Mouse (Mus musculus): ENCODE measurements at regions not wholly inside any gene's neighbourhood (a gene's known extent, or its start where the extent isn't known, plus 50 kb on each side); places are given as distances from the start of the nearest gene placed in this dataset.

DNA sequence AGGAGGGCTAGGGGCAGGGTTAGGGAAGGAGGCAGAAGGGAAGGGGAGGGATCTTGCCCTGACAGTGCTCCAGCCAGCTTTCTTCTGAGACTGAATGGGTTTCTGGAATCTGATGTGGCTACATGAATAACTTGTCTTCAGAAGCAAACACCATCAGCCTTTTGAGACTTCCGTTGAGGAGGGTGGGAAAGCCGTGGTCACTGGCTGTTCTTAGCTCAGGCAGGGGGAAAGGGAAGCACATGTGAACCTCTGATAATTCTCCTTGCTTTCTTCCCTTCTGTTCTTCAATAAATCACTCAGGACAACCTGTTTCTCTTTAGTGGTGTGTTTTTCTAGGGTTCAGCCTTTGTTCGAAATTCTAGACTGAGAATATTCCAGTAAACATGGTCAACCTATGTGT, 148.9 kb downstream of the Bcl11a start:
- no peak overlapping the region for H3K9ac ChIP-seq (replicated peaks; ENCODE audit: low read depth, low read length)
- H3K4me3 ChIP-seq (ENCODE audit: low read depth, low read length) = no peak overlapping the region
- no peak overlapping the region for H3K4me2 ChIP-seq (ENCODE audit: low read depth, low read length)
- H3K27ac ChIP-seq (ENCODE audit: low read depth) = no peak overlapping the region
- TF ChIP-seq EP300 (IDR thresholded peaks at IDR 0.05; ENCODE audit: low read depth) = no peak
- TF ChIP-seq CTCF (IDR thresholded peaks at IDR 0.05; ENCODE audit: low read depth) = no peak
- H3K9me3 ChIP-seq (replicated peaks; ENCODE audit: control insufficient read depth, low read length) = no peaks in the 10 kb centered on the region
- H3K4me1 ChIP-seq (ENCODE audit: control insufficient read depth, insufficient read depth) = no peaks in the 10 kb centered on the region
- H3K36me3 ChIP-seq (replicated peaks; ENCODE audit: control insufficient read depth, insufficient read depth, low read length) = no peaks in the 10 kb centered on the region
- no peaks in the 10 kb centered on the region for H3K27me3 ChIP-seq (ENCODE audit: control insufficient read depth, insufficient read depth, low read length)
- DNase-seq (ENCODE audit: low spot score) = no peak
- WGBS = 55% methylated on average over 3 of the region's 3 CpGs
- ATAC-seq (ENCODE audit: insufficient read depth, low read depth) = no peak

DNA sequence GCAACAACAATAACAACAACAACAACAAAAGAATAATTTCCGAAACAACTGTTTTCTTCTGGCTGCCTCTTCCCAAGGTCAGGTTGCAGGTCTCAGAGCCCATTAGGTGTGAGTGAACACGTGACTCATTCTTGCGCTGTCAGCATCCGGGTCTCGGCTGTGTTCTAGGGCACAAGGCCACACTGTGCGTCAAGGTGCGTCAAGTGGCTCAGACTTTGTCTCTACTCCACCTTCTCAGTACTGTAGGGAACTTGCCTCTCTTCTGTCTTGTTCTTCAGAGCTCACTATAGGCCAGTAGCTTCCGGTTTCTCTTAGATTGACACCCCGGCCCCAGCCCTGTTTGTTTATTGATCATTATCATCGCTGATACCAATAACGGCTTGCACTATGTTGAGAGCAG, 155.5 kb downstream of the Bcl11a start:
- WGBS = 70% methylated on average over 11 of the region's 11 CpGs
- ATAC-seq (ENCODE audit: insufficient read depth, low read depth) = no peak

DNA sequence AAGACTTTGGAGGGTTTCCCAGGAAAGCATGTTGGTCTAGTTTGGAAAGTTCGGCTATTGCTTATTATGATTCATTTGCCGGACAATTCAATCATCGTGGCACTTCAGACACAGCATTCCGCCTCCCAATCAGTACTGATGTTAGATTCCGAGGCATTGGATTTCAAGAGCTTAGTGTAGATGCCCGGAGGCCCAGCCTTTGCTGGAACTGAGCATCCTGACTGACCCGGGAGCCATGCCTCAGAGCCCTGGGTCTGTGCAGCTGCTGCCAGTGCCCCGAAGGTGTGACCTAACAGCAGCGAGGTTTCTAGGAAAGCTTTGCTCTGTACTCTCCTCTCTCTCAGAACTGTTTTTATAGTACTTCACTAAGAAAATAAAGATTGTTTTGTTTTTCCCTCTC, 156.0 kb downstream of the Bcl11a start:
- no peak overlapping the region for H3K4me2 ChIP-seq (ENCODE audit: low read depth, low read length)
- peaks cover 5% of the 10 kb centered on the region; the same call in 1 of the 2 replicates for H3K4me1 ChIP-seq (ENCODE audit: control insufficient read depth, insufficient read depth)
- no peaks in the 10 kb centered on the region for H3K36me3 ChIP-seq (replicated peaks; ENCODE audit: control insufficient read depth, insufficient read depth, low read length)
- DNase-seq (ENCODE audit: low spot score) (no peak), ATAC-seq (ENCODE audit: insufficient read depth, low read depth) (no peak)
- no peak overlapping the region for H3K9ac ChIP-seq (replicated peaks; ENCODE audit: low read depth, low read length)
- TF ChIP-seq EP300 (IDR thresholded peaks at IDR 0.05; ENCODE audit: low read depth) (no peak), CTCF (IDR thresholded peaks at IDR 0.05; ENCODE audit: low read depth) (no peak)
- no peak overlapping the region for H3K27ac ChIP-seq (ENCODE audit: low read depth)
- H3K4me3 ChIP-seq (ENCODE audit: low read depth, low read length) = no peak overlapping the region
- H3K9me3 ChIP-seq (replicated peaks; ENCODE audit: control insufficient read depth, low read length) = no peaks in the 10 kb centered on the region
- no peaks in the 10 kb centered on the region for H3K27me3 ChIP-seq (ENCODE audit: control insufficient read depth, insufficient read depth, low read length)
- 43% methylated on average over 9 of the region's 9 CpGs for WGBS

More for the DNA sequence above, 155.5 kb downstream of the Bcl11a start:
- DNase-seq (ENCODE audit: low spot score) = no peak
- Histone ChIP-seq H3K4me3 (ENCODE audit: low read depth, low read length) (no peak overlapping the region), H3K4me1 (ENCODE audit: control insufficient read depth, insufficient read depth) (peaks cover 5% of the 10 kb centered on the region; the same call in 1 of the 2 replicates), H3K4me2 (ENCODE audit: low read depth, low read length) (no peak overlapping the region), H3K9me3 (replicated peaks; ENCODE audit: control insufficient read depth, low read length) (no peaks in the 10 kb centered on the region), H3K27ac (ENCODE audit: low read depth) (no peak overlapping the region), H3K27me3 (ENCODE audit: control insufficient read depth, insufficient read depth, low read length) (no peaks in the 10 kb centered on the region), H3K36me3 (replicated peaks; ENCODE audit: control insufficient read depth, insufficient read depth, low read length) (no peaks in the 10 kb centered on the region), H3K9ac (replicated peaks; ENCODE audit: low read depth, low read length) (no peak overlapping the region)
- no peak for TF ChIP-seq EP300 (IDR thresholded peaks at IDR 0.05; ENCODE audit: low read depth)
- no peak for TF ChIP-seq CTCF (IDR thresholded peaks at IDR 0.05; ENCODE audit: low read depth)

DNA sequence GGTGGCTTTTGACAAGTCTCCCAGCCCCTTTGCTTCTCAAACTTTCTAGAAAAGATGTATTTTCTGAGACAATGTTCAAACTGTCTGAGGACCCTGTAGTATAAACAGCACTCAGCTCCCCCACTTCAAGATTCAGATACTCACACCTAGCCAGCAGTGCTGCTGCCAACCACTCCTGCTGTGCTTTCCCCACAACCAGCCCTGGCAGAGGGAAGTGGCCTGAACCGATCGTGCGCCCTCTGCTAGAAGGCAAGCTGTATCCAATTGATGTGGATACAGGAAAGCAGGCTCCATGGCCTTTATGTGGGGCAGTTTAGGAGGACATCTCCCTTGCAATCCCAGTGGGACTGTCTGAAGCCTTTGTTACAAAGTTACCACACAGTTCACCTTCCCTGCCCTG, 156.6 kb downstream of the Bcl11a start:
- DNase-seq (ENCODE audit: low spot score) (no peak), ATAC-seq (ENCODE audit: insufficient read depth, low read depth) (no peak)
- 38% methylated on average over 3 of the region's 3 CpGs for WGBS
- Histone ChIP-seq H3K4me1 (ENCODE audit: control insufficient read depth, insufficient read depth) (peaks cover 5% of the 10 kb centered on the region; the same call in 1 of the 2 replicates), H3K4me2 (ENCODE audit: low read depth, low read length) (no peak overlapping the region), H3K4me3 (ENCODE audit: low read depth, low read length) (no peak overlapping the region), H3K9me3 (replicated peaks; ENCODE audit: control insufficient read depth, low read length) (no peaks in the 10 kb centered on the region), H3K9ac (replicated peaks; ENCODE audit: low read depth, low read length) (no peak overlapping the region), H3K27me3 (ENCODE audit: control insufficient read depth, insufficient read depth, low read length) (no peaks in the 10 kb centered on the region), H3K27ac (ENCODE audit: low read depth) (no peak overlapping the region), H3K36me3 (replicated peaks; ENCODE audit: control insufficient read depth, insufficient read depth, low read length) (no peaks in the 10 kb centered on the region)
- TF ChIP-seq CTCF (IDR thresholded peaks at IDR 0.05; ENCODE audit: low read depth) = no peak
- TF ChIP-seq EP300 (IDR thresholded peaks at IDR 0.05; ENCODE audit: low read depth) = no peak

DNA sequence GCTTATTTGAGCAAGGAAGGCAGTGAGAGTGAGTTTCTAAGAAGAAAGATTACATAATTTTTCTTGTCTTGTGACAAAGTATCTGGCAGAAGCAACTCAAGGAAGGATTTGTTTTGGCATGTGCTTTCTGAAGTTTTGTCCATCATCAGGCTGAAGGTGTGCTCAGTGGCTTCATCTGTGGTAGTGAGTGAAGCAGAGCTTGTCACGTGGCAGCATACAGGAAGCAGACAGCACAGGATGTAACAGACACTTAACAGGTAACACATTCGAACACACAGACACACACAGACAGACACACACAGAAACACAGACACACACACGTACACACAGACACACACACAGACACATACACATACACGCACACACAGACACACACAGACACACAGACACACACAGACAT, 157.5 kb downstream of the Bcl11a start:
- TF ChIP-seq EP300 (IDR thresholded peaks at IDR 0.05; ENCODE audit: low read depth) (no peak), CTCF (IDR thresholded peaks at IDR 0.05; ENCODE audit: low read depth) (no peak)
- H3K9me3 ChIP-seq (replicated peaks; ENCODE audit: control insufficient read depth, low read length) = no peaks in the 10 kb centered on the region

DNA sequence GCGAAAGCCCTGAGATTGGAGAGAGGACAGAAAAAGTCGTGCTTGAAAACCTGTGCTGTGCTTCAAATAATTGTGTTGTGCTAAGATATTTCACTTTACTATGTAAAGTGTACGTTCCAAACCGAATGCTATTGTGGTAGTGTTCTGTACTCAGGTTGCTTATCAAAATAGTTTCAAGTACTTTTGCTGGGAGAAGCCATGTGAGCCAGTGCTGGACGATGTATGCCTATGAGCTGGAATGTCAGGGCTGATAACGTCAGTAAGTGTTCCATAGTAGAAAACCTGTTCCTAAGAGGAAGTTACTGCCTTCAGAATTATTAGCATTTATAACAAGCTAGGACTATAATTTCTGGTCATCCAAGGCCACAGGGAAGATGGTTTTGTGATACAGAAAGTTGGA, 161.8 kb downstream of the Bcl11a start:
- Histone ChIP-seq H3K4me2 (ENCODE audit: low read depth, low read length) (no peak overlapping the region), H3K27me3 (ENCODE audit: control insufficient read depth, insufficient read depth, low read length) (no peaks in the 10 kb centered on the region), H3K9me3 (replicated peaks; ENCODE audit: control insufficient read depth, low read length) (no peaks in the 10 kb centered on the region), H3K27ac (ENCODE audit: low read depth) (peak overlapping the region; percentile 58), H3K36me3 (replicated peaks; ENCODE audit: control insufficient read depth, insufficient read depth, low read length) (no peaks in the 10 kb centered on the region), H3K9ac (replicated peaks; ENCODE audit: low read depth, low read length) (no peak overlapping the region), H3K4me1 (ENCODE audit: control insufficient read depth, insufficient read depth) (peaks cover 12% of the 10 kb centered on the region), H3K4me3 (ENCODE audit: low read depth, low read length) (no peak overlapping the region)
- WGBS = 26% methylated on average over 6 of the region's 6 CpGs
- TF ChIP-seq CTCF (IDR thresholded peaks at IDR 0.05; ENCODE audit: low read depth) = no peak
- no peak for TF ChIP-seq EP300 (IDR thresholded peaks at IDR 0.05; ENCODE audit: low read depth)
- DNase-seq (ENCODE audit: low spot score) (peak; percentile 71), ATAC-seq (ENCODE audit: insufficient read depth, low read depth) (peak; percentile 76; the same call in 1 of the 2 replicates)

More for the DNA sequence above, 157.5 kb downstream of the Bcl11a start:
- no peaks in the 10 kb centered on the region for H3K27me3 ChIP-seq (ENCODE audit: control insufficient read depth, insufficient read depth, low read length)
- DNase-seq (ENCODE audit: low spot score) (no peak), ATAC-seq (ENCODE audit: insufficient read depth, low read depth) (no peak)
- peaks cover 10% of the 10 kb centered on the region for H3K4me1 ChIP-seq (ENCODE audit: control insufficient read depth, insufficient read depth)
- H3K9ac ChIP-seq (replicated peaks; ENCODE audit: low read depth, low read length) = no peak overlapping the region
- H3K36me3 ChIP-seq (replicated peaks; ENCODE audit: control insufficient read depth, insufficient read depth, low read length) = no peaks in the 10 kb centered on the region
- 79% methylated on average over 4 of the region's 4 CpGs for WGBS
- no peak overlapping the region for H3K4me2 ChIP-seq (ENCODE audit: low read depth, low read length)
- no peak overlapping the region for H3K27ac ChIP-seq (ENCODE audit: low read depth)
- H3K4me3 ChIP-seq (ENCODE audit: low read depth, low read length) = no peak overlapping the region
